Mouse (Mus musculus) liver, adult 2 months (tissue): Measurements from ENCODE around the gene Cib2.
A peak's percentile ranks its signal among the peaks of the same experiment; 100 is the strongest.

ENCODE experiments used
- CTCF ChIP-seq: fragments of 200-500 bp; IDR thresholded peaks from 2 replicates; pipeline ENCODE4 v1.5.1; 2011; ENCODE audit warnings: low read depth, low read length, control low read depth
- POLR2A ChIP-seq: fragments of 200-500 bp; IDR thresholded peaks from 2 replicates; pipeline ENCODE4 v1.6.1; 2011; ENCODE audit warnings: low read length, control low read depth; ENCODE audit not compliant: insufficient read depth; ENCODE audit errors: extremely low read depth

GRCm38 (mm10) chr9:54502873-54503272 lies 57.1 kb downstream of the Cib2 start:
- TF ChIP-seq CTCF (no peak), POLR2A (0 out of 2 replicates have a peak, but pooled peaks have one; percentile 8)
